Mouse (Mus musculus) stomach, embryonic 16.5 days (tissue): ENCODE measurements around the gene S100a1. TPM values are rescaled to one million over a fixed set of nuclear protein-coding genes. Genes with fewer than 3 reads are reported as not detected.
A peak's percentile ranks its signal among the peaks of the same experiment; 100 is the strongest.

Source experiments
- ATAC-seq: fragments of 200-750 bp; cut with Nextera tagmentation; 2 replicates; pipeline ENCODE4 v1.8.0; 2017; ENCODE audit warnings: moderate number of reproducible peaks, moderate TSS enrichment; ENCODE audit not compliant: insufficient read depth, low FRiP score
- H3K27ac ChIP-seq: fragments of 300-500 bp; sonication (generic); 2 replicates; pipeline ENCODE4 v1.5.1; 2014; ENCODE audit warnings: low read length
- H3K27me3 ChIP-seq: fragments of 300-500 bp; sonication (generic); 2 replicates; pipeline ENCODE4 v1.6.1; 2014; ENCODE audit warnings: low read length, control low read depth, mixed read lengths; ENCODE audit not compliant: control insufficient read depth, insufficient read depth
- H3K36me3 ChIP-seq: fragments of 300-500 bp; sonication (generic); 2 replicates; pipeline ENCODE4 v1.6.1; 2014; ENCODE audit warnings: low read length; ENCODE audit not compliant: control insufficient read depth, insufficient read depth
- H3K4me1 ChIP-seq: fragments of 300-500 bp; sonication (generic); 2 replicates; pipeline ENCODE4 v1.6.1; 2014; ENCODE audit warnings: low read length, control low read depth, mixed read lengths; ENCODE audit not compliant: control insufficient read depth, insufficient read depth
- H3K4me2 ChIP-seq: fragments of 300-500 bp; sonication (generic); 2 replicates; pipeline ENCODE4 v1.6.1; 2014; ENCODE audit warnings: low read depth, low read length, mixed read lengths
- H3K4me3 ChIP-seq: fragments of 300-500 bp; sonication (generic); replicated peaks from 2 replicates; pipeline ENCODE4 v1.5.1; 2014; ENCODE audit warnings: mild to moderate bottlenecking, low read length
- H3K9ac ChIP-seq: fragments of 300-500 bp; sonication (generic); 2 replicates; pipeline ENCODE4 v1.6.1; 2014; ENCODE audit warnings: low read length
- H3K9me3 ChIP-seq: fragments of 300-500 bp; sonication (generic); replicated peaks from 2 replicates; pipeline ENCODE4 v1.6.1; 2016; ENCODE audit warnings: low read length, control low read depth; ENCODE audit not compliant: control insufficient read depth
- WGBS: fragments of 180-500 bp; shearing (Covaris S2); extraction: QIAGEN DNeasy Blood & Tissue Kit; methylation state at CpG from one replicate; pipeline ENCODE4 v1.1.7; 2014; 5-methylcytosine and 5-hydroxymethylcytosine counted together
- polyA plus RNA-seq: library from polyadenylated mRNA; unstranded; fragments of >200 nt; fragmentation: Nextera tagmentation; extraction: Ambion mirVana; gene quantifications from 2 replicates; pipeline ENCODE4 v1.2.1, GENCODE M21; 2015

Gene S100a1
- polyA plus RNA-seq, 1 experiment from 2014 or later: 85.3 TPM

DNA sequence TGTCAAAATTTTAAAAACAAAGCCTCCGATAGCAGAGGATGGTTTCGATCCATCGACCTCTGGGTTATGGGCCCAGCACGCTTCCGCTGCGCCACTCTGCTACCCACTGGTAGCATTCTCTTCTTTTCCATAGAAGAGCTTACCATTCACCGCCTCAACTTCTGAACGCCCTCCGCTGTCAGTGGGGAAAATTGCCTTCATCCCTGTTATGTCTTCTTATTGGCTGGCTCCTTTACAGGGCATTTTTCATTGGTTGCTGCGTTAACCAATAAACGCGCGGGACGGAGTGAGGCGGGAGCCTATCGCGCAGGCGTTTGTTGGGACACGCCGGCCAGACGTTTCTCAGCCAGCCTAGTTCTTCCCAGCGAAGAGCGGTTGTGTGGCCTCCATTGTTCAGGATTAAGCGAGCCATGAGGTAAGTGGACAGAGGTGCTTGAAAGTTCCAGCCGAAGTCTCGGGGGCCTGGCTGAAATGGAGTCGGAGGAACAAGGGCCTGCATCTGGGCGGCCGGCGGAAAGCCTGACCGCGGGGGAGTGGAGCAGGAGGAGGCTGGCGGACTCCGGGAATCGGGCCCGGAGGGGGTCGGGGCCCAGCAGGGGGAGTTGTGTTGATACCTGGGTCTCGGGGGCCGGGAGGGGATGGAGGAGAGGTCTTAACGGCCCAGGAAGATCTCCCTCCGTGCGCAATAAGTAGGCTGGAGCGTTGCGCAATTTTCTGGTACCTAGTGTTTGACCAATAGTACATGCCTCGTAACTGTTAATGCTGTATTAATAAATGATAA lies 38.2 kb downstream of the S100a1 start, which contains the start of gene Ilf2:
Ilf2 (plus strand) TSS at position 296 of the 781 bp plus-strand sequence.
- no peaks in the 10 kb centered on the region for H3K9me3 ChIP-seq
- H3K27me3 ChIP-seq: no peaks in the 10 kb centered on the region
- peak within 1 kb of the TSS; percentile 59 for H3K4me2 ChIP-seq
- WGBS: under 1% methylated on average over 45 of the region's 45 CpGs
- ATAC-seq: peak; percentile 99
- H3K4me1 ChIP-seq: peaks cover 7% of the 10 kb centered on the region; the same call in 1 of the 2 replicates
- peak within 1 kb of the TSS; percentile 86 for H3K9ac ChIP-seq
- H3K36me3 ChIP-seq: peaks cover 12% of the 10 kb centered on the region
- peak within 1 kb of the TSS; percentile 74 for H3K4me3 ChIP-seq
- H3K27ac ChIP-seq: peak within 1 kb of the TSS; percentile 88

DNA sequence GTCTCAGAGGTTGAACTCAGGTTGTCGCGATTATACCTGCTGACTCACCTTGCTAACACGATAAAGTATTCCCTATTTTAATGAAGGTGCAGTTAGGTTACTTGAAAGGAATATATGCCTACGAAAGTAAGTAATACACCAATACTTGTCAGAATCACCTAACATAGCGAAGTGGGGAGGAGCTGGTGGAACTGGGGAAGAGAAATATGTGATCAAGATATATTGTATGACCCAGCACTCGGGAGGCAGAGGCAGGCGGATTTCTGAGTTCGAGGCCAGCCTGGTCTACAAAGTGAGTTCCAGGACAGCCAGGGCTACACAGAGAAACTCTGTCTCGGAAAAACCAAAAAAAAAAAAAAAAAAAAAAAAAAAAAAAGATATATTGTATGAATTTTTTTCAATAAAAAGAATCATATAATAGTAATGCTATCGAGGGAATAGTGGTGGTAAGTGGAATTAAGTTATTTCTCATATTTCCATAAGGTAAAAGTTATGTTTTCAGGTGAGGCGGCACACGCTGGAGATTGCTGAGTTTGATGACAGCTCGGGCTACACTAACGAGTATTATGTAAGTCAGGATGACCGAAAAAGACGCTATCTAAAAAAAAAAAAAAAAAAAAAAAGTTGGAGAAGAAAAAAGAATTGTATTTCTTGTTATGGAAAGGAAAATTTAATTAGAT lies 38.9 kb downstream of the S100a1 start:
- Histone ChIP-seq H3K4me3 (peak overlapping the region; percentile 45), H3K4me2 (peak overlapping the region; percentile 49), H3K4me1 (peaks cover 7% of the 10 kb centered on the region; the same call in 1 of the 2 replicates), H3K27ac (no peak overlapping the region), H3K27me3 (no peaks in the 10 kb centered on the region), H3K36me3 (peaks cover 6% of the 10 kb centered on the region), H3K9me3 (no peaks in the 10 kb centered on the region), H3K9ac (no peak overlapping the region)
- 33% methylated on average over 15 of the region's 16 CpGs for WGBS
- ATAC-seq: no peak

DNA sequence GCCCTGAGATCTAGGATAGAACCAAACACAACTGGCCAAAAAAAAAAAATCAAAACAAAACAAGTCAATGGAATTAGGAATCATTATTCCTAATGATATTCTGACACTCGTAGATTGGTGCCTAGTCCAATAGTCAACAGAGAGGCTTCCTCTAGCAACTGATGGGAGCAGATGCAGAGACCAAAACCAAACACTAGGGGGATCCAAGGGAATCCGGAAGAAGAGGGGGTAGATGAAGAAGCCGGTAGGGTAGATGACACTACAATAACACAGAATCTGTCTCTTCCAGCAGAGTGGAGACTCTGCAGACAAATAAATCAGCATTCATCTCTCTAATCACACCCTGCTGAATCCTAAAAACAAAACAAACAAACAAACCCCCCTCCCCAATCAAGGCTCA lies 42.0 kb downstream of the S100a1 start:
- Histone ChIP-seq H3K27ac (no peak overlapping the region), H3K36me3 (no peaks in the 10 kb centered on the region), H3K4me1 (peaks cover 5% of the 10 kb centered on the region; the same call in 1 of the 2 replicates), H3K27me3 (no peaks in the 10 kb centered on the region), H3K4me2 (no peak overlapping the region), H3K4me3 (no peak overlapping the region), H3K9me3 (no peaks in the 10 kb centered on the region), H3K9ac (no peak overlapping the region)
- 24% methylated on average over 3 of the region's 3 CpGs for WGBS
- no peak for ATAC-seq

DNA sequence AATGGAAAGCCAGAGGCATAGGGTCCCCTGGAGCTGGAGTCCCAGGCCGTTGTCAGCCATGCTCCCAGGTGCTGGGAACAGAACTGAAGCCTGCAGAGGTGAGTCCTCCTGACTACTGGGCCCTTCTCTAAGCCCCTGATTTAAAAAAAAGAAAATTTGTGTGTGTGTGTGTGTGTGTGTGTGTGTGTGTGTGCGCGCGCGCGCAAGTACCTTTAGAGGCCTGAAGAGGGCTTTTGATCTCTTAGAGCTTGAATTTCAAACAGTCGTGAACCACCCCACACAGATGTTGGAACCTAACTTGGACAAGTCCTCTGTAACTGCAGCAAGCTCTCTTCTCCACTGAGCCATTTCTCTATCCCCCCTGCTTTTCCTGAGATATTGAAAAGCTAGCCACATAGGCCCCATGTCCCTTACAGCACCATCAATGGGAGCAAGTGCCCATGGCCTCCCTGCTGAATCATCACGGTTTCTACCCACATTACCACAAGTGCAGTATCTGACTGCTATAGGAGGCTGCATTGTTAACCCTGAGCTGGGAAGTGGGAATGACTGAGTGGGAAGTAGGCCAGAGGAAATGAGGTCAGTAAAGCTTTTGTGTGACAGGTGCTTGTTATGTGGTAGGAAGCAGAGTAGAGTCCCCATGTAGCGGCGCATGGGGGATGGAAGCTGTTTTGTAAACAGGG lies 46.4 kb downstream of the S100a1 start:
- H3K9ac ChIP-seq: no peak overlapping the region
- 90% methylated on average over 10 of the region's 10 CpGs for WGBS
- H3K4me3 ChIP-seq: no peak overlapping the region
- H3K9me3 ChIP-seq: no peaks in the 10 kb centered on the region
- peaks cover 6% of the 10 kb centered on the region; the same call in 1 of the 2 replicates for H3K4me1 ChIP-seq
- H3K36me3 ChIP-seq: no peaks in the 10 kb centered on the region
- H3K27me3 ChIP-seq: peaks cover 22% of the 10 kb centered on the region
- no peak overlapping the region for H3K27ac ChIP-seq
- ATAC-seq: no peak
- no peak overlapping the region for H3K4me2 ChIP-seq

DNA sequence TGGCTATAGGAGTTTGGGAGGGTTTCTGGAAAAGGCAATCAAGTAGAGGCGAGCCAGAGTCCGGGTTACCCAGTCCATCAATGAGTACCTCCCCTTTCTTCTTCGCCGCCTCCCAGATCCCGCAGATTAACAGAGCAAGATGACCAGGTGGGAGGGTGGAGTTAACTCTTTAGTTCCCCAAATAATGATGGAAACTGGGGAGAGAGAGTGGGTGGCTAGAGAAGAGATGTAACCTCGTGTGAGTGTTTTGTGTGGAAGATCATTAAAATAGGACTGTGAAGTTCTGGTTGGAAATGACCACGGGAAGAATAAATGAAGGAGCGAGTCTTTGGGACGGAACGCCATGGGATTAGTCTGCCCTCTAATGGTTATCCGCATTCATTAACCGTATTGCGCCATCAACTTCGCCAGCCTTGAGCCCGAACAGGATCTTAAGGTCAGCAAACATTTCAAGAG lies 47.9 kb downstream of the S100a1 start:
- peaks cover 6% of the 10 kb centered on the region; the same call in 1 of the 2 replicates for H3K4me1 ChIP-seq
- peak overlapping the region; percentile 99 for H3K4me2 ChIP-seq
- no peaks in the 10 kb centered on the region for H3K36me3 ChIP-seq
- WGBS: 0% methylated on average over 15 of the region's 15 CpGs
- peaks cover 22% of the 10 kb centered on the region for H3K27me3 ChIP-seq
- H3K27ac ChIP-seq: no peak overlapping the region
- H3K9me3 ChIP-seq: no peaks in the 10 kb centered on the region
- ATAC-seq: peak; percentile 23; the same call in 1 of the 2 replicates
- H3K4me3 ChIP-seq: peak overlapping the region; percentile 62
- peak overlapping the region; percentile 70 for H3K9ac ChIP-seq

DNA sequence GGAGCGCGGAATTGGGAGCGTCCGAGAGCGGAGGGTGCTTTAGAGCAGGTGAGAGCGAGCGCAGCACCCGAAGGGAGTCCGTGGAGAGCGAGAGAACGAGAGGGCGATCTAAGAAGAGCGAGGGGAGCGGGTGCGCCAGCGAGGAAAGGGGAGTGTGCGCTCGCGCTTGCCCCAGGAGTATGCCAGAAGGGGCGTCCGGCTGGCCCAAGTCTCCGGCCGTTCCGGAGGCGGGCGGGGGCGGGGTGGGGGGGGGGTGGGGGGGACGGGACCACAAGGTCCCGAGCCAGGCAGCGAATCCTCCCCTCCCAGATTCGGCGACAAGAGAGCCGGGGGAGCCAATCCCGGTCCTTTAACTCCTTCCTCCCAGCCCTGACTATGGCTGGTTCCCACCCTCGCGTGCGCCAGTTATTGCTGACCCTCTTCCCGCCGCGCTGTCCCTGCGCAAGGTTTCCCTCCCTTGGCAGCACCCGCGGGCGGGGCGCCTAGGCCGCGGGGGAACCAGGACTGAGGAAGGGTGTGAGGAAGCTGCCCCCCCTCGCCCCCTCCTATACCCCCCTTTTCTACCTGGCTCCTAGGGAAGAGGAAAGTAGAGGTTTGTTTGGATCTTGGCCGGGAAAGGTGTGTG lies 48.4 kb downstream of the S100a1 start, which contains the start of gene Npr1:
Npr1 (minus strand) TSS at position 181 of the 625 bp plus-strand sequence.
- peak; percentile 32; the same call in 1 of the 2 replicates for ATAC-seq
- H3K9me3 ChIP-seq: no peaks in the 10 kb centered on the region
- peak within 1 kb of the TSS; percentile 62 for H3K4me3 ChIP-seq
- peak within 1 kb of the TSS; percentile 70 for H3K9ac ChIP-seq
- H3K4me1 ChIP-seq: peaks cover 6% of the 10 kb centered on the region; the same call in 1 of the 2 replicates
- H3K36me3 ChIP-seq: no peaks in the 10 kb centered on the region
- WGBS: 0% methylated on average over 36 of the region's 49 CpGs
- peak within 1 kb of the TSS; percentile 99 for H3K4me2 ChIP-seq
- H3K27me3 ChIP-seq: peaks cover 22% of the 10 kb centered on the region
- no peak within 1 kb of the TSS for H3K27ac ChIP-seq

DNA sequence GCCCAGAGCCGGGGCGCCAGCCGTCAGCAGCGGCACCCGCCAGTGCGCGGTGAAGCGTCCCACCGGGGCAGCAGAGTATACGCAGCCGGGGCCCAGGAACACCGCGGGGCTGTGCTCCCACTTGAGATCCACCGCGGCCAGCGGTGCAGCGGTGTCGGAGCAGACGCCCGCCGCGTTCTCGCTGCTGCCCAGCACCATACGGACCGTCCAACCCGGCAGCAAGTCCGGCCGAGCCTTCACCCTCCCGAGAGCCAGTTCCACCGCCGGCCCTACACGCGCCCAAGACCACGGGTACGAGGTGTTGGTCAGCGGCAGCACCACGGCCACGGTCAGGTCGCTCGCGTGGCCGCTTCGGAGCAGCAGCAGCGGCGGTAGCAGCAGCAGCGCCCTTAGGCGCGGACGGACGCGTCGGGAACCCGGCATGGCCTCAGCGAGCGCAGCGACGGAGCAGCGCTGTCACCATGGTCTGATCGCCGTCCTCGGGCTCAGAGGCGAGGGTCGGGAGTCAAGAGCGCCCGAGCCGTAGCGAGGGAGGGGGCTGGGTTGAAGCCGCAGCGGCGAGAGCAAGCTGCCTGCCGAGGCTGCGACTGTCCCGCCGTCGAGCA lies 49.0 kb downstream of the S100a1 start:
- Histone ChIP-seq H3K4me3 (peak overlapping the region; percentile 62), H3K27me3 (peaks cover 22% of the 10 kb centered on the region), H3K9ac (peak overlapping the region; percentile 70), H3K36me3 (no peaks in the 10 kb centered on the region), H3K4me2 (peak overlapping the region; percentile 99), H3K9me3 (no peaks in the 10 kb centered on the region), H3K4me1 (peaks cover 6% of the 10 kb centered on the region; the same call in 1 of the 2 replicates), H3K27ac (no peak overlapping the region)
- ATAC-seq: 0 out of 2 replicates have a peak, but pooled peaks have one; percentile 16
- 1% methylated on average over 75 of the region's 75 CpGs for WGBS

DNA sequence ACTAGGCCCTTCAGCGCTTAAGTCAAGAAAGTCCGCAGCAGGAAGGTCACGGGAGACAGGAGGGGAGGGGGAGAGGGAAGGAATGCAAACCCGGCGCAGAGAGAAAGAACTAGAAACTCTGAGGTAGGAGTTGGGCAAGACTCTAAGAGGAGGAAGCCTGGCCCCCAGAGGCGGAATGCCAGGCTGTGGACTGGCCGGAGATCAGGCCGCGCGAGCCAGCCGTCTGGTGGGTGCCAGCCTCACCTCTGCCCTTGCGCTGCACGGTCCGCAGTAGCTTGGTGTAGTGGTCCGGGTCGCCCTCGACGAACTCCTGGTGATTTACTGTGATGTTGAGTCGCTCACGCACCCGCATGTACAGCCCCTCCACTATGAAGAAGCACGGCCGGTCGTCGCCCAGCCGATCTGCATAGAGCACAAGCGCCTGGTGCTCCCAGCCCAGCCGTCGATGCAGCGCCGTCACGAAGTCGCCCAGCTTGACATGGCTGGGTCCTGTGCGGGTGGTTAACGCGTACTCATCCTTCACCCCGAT lies 49.6 kb downstream of the S100a1 start:
- no peaks in the 10 kb centered on the region for H3K36me3 ChIP-seq
- H3K9me3 ChIP-seq: no peaks in the 10 kb centered on the region
- WGBS: 17% methylated on average over 37 of the region's 37 CpGs
- peak overlapping the region; percentile 99 for H3K4me2 ChIP-seq
- H3K9ac ChIP-seq: peak overlapping the region; percentile 70
- no peak for ATAC-seq
- peaks cover 6% of the 10 kb centered on the region; the same call in 1 of the 2 replicates for H3K4me1 ChIP-seq
- peaks cover 22% of the 10 kb centered on the region for H3K27me3 ChIP-seq
- peak overlapping the region; percentile 62 for H3K4me3 ChIP-seq
- H3K27ac ChIP-seq: no peak overlapping the region
